Mouse (Mus musculus): ENCODE results near the gene Atp6v0c. TPM values are rescaled to one million over a fixed set of nuclear protein-coding genes. Genes with fewer than 3 reads are reported as not detected.
A peak's percentile ranks its signal among the peaks of the same experiment; 100 is the strongest.

The Atp6v0c gene
- polyA plus RNA-seq, 1 experiment, result 65.8 TPM

DNA sequence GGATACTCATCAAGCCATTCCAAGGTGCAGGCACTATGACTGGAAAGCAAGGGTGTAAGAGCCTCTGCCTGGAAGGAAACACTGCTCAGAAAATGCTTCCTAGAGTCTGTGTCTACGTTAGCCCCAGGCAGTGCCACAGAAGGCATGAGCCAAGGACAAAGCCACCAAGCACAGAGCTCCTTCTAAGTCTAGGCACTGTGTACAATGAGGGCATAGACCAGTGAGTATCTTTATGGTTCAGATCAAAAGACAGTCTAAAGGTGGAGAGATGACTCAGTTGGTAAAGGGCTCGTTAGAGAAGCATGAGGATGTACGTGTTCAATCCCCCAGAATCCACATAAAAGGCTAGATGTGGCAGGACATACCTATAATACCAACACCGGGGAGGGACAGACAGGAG, 31.6 kb upstream of the Atp6v0c start:
- Histone ChIP-seq H3K36me3 (ENCODE audit: control insufficient read depth) (peaks cover 78% of the 10 kb centered on the region), H3K9me3 (ENCODE audit: control insufficient read depth, low read length) (no peaks in the 10 kb centered on the region), H3K27me3 (ENCODE audit: control insufficient read depth) (no peaks in the 10 kb centered on the region), H3K4me3 (replicated peaks) (peak overlapping the region; percentile 78), H3K4me1 (ENCODE audit: control insufficient read depth) (peaks cover 100% of the 10 kb centered on the region)
- TF ChIP-seq GATA1 (IDR thresholded peaks at IDR 0.05; ENCODE audit: low read length) (no peak), TAL1 (IDR thresholded peaks at IDR 0.05; ENCODE audit: low read length) (no peak)

DNA sequence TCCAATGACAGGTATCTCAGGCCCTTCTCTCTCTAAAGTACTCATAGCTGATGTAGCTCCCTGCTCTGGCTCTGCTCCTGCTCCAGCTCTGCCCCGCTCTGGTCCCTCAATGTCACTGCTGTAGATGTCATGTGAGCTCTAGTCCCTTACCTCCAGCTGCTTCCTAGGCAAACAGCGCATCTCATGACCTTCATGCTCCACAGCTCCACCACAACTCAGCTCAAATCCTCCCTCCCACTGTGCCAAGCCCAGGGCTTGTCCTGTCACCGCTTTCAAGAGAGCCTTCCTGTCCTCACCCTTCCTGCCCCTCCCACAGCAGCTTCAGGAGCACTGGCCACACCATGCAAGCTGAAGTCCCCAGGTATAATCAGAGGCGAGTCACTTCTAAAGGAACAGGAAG, 30.2 kb upstream of the Atp6v0c start:
- no peaks in the 10 kb centered on the region for H3K27me3 ChIP-seq (ENCODE audit: control insufficient read depth)
- peaks cover 100% of the 10 kb centered on the region for H3K4me1 ChIP-seq (ENCODE audit: control insufficient read depth)
- TF ChIP-seq TAL1 (IDR thresholded peaks at IDR 0.05; ENCODE audit: low read length), result no peak
- no peak for TF ChIP-seq GATA1 (IDR thresholded peaks at IDR 0.05; ENCODE audit: low read length)
- no peaks in the 10 kb centered on the region for H3K9me3 ChIP-seq (ENCODE audit: control insufficient read depth, low read length)
- H3K36me3 ChIP-seq (ENCODE audit: control insufficient read depth), result peaks cover 89% of the 10 kb centered on the region
- H3K4me3 ChIP-seq (replicated peaks), result peak overlapping the region; percentile 58

DNA sequence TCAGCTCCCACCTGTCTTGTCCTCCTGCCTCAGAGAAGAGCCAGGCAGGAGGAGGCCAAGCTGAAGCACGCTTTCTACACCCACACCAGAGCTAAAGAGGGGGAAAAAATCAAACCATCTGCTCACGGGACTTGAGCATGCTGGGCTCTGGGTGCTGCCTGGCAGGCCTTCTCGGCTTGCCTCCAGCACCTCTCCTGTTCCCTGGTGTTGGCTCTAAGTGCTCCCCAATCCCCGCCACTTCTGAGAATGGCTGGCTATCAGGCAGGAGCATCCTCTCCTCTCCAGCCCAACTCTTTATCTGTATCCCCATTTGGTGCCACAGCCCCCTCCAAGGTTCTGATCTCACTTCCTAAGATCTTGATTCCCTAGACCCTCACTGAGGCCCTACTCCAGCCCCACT, 29.8 kb upstream of the Atp6v0c start:
- Histone ChIP-seq H3K27me3 (ENCODE audit: control insufficient read depth) (no peaks in the 10 kb centered on the region), H3K4me1 (ENCODE audit: control insufficient read depth) (peaks cover 100% of the 10 kb centered on the region), H3K36me3 (ENCODE audit: control insufficient read depth) (peaks cover 89% of the 10 kb centered on the region), H3K9me3 (ENCODE audit: control insufficient read depth, low read length) (no peaks in the 10 kb centered on the region), H3K4me3 (replicated peaks) (peak overlapping the region; percentile 58)
- TF ChIP-seq GATA1 (IDR thresholded peaks at IDR 0.05; ENCODE audit: low read length), result peak; percentile 61
- peak; percentile 51; the same call in 2 of the 3 replicates for TF ChIP-seq TAL1 (IDR thresholded peaks at IDR 0.05; ENCODE audit: low read length)

DNA sequence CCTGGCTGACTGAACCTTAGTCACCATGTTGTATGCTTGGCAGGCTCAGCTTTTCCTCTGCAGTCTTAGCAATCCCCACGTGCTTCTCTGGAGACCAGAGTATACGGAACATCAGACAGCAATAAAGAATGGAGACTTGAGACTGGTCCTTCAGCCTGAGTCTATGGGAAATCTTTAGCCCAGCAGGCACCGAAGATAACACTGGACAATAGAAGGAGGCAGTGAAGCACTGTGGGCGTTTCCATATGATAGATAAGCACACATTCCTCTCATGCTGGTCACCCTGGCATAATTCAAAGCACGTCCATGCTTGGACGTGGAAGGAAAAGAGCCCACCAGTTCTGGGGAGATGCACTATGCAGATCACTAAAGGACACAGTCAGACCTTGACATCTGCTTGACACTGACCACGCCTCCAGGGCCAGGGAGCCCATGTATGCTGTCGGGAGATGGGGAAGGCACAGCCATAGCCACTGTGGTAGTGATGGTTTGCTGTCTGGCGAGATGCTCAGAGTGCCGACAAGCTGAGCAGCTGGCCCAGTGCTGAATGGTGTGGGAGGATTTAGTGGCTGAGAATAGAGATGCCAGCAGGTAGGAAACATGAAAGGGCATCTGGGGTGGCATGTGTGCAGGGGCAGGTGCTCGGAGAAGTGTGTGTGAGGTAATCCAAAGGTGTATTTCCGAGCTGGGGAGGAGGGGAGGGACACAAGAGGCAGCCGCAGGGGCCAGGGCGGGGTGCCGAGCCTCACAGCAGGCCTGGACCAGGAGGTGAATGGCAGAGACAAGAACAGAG, 27.7 kb upstream of the Atp6v0c start:
- TF ChIP-seq TAL1 (IDR thresholded peaks at IDR 0.05; ENCODE audit: low read length), result peak; percentile 32; the same call in 1 of the 3 replicates
- peak; percentile 66 for TF ChIP-seq GATA1 (IDR thresholded peaks at IDR 0.05; ENCODE audit: low read length)
- peak overlapping the region; percentile 58 for H3K4me3 ChIP-seq (replicated peaks)

DNA sequence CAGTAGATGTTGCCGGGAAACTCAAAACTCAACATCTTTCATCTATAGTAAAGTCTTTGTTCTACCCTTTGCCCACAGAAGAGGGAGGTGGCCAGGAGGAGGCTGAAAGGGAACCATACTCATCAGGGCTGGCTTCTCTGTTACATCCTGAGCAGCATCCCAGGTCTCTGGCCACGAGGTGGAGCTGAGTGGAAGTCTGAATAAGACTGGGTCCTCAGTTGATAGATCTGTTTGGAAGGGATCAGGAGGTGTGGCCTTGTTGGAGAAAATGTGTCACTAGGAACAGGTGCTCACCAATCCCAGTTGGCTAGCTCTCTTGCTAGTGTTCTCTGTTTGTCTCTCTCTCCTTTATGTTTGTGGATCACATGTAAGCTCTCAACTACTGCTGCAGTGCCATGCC, 25.8 kb upstream of the Atp6v0c start:
- TF ChIP-seq TAL1 (IDR thresholded peaks at IDR 0.05; ENCODE audit: low read length) (no peak), GATA1 (IDR thresholded peaks at IDR 0.05; ENCODE audit: low read length) (no peak)
- H3K4me3 ChIP-seq (replicated peaks), result no peak overlapping the region
- peaks cover 93% of the 10 kb centered on the region for H3K36me3 ChIP-seq (ENCODE audit: control insufficient read depth)
- no peaks in the 10 kb centered on the region for H3K9me3 ChIP-seq (ENCODE audit: control insufficient read depth, low read length)
- H3K27me3 ChIP-seq (ENCODE audit: control insufficient read depth), result no peaks in the 10 kb centered on the region
- H3K4me1 ChIP-seq (ENCODE audit: control insufficient read depth), result peaks cover 96% of the 10 kb centered on the region

More for the DNA sequence above, 27.7 kb upstream of the Atp6v0c start:
- Histone ChIP-seq H3K4me1 (ENCODE audit: control insufficient read depth) (peaks cover 100% of the 10 kb centered on the region), H3K27me3 (ENCODE audit: control insufficient read depth) (no peaks in the 10 kb centered on the region), H3K9me3 (ENCODE audit: control insufficient read depth, low read length) (no peaks in the 10 kb centered on the region), H3K36me3 (ENCODE audit: control insufficient read depth) (peaks cover 97% of the 10 kb centered on the region)

DNA sequence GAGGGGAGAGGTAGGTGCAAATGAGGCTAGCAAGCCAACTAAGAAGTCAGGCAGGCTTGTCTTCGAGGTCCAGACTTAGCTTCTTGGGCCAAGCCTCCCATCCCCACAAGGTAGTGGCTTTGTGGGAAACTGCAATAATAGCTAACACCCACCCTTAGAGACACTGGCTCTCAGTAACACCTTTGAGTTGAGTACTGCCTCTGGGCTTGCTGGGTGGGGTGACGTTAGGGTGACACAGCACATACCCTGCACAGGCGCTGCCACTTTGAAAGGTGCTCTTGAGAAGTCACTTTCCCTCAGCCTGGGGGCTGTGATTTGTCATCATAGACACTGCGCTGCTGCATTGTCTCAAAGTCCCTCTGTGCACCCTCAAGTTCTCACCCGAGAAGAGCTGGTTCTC, 24.3 kb upstream of the Atp6v0c start:
- peaks cover 85% of the 10 kb centered on the region for H3K4me1 ChIP-seq (ENCODE audit: control insufficient read depth)
- H3K27me3 ChIP-seq (ENCODE audit: control insufficient read depth), result no peaks in the 10 kb centered on the region
- peaks cover 94% of the 10 kb centered on the region for H3K36me3 ChIP-seq (ENCODE audit: control insufficient read depth)
- TF ChIP-seq TAL1 (IDR thresholded peaks at IDR 0.05; ENCODE audit: low read length) (no peak), GATA1 (IDR thresholded peaks at IDR 0.05; ENCODE audit: low read length) (no peak)
- H3K9me3 ChIP-seq (ENCODE audit: control insufficient read depth, low read length), result no peaks in the 10 kb centered on the region
- H3K4me3 ChIP-seq (replicated peaks), result peak overlapping the region; percentile 29

DNA sequence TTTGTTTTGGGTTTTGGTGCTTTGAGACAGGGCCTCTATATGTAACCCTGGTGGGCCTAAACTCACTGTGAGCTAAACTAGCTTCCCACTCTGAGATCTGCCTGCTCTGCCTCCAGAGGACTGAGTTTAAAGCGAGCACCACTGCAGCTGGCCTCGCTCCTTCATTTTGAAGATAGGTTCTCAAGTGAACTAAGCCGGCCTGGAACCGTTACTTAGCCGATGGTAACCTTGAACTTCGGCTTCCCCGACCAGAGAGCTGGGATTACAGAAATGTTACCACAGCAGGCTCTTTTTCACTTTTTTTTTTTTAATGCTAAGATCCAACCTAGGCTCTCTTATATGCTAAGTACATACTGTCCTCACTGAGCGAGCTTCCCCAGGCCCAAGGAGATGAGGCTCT, 23.8 kb upstream of the Atp6v0c start:
- Histone ChIP-seq H3K9me3 (ENCODE audit: control insufficient read depth, low read length) (no peaks in the 10 kb centered on the region), H3K27me3 (ENCODE audit: control insufficient read depth) (no peaks in the 10 kb centered on the region), H3K4me3 (replicated peaks) (peak overlapping the region; percentile 29), H3K4me1 (ENCODE audit: control insufficient read depth) (peaks cover 80% of the 10 kb centered on the region), H3K36me3 (ENCODE audit: control insufficient read depth) (peaks cover 94% of the 10 kb centered on the region)
- TF ChIP-seq GATA1 (IDR thresholded peaks at IDR 0.05; ENCODE audit: low read length) (no peak), TAL1 (IDR thresholded peaks at IDR 0.05; ENCODE audit: low read length) (no peak)

DNA sequence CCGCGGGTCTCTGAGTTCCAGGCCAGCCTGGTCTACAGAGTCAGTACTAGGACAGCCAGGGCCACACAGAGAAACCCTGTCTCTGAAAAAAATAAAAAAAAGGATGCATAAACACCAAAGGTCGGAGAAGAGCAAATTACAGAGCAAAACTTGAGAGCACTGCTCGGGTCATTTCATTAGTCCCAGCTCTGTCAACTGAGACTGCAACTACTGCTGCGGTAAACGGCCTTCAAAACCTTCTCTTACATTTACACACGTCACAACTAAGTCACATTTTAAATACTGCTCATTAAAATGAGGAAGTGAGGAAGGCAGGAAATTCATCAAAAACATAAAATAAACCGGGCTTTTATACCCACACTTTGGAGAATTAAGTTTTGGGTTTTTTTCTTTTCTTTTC, 23.3 kb upstream of the Atp6v0c start:
- Histone ChIP-seq H3K4me3 (replicated peaks) (no peak overlapping the region), H3K27me3 (ENCODE audit: control insufficient read depth) (no peaks in the 10 kb centered on the region), H3K4me1 (ENCODE audit: control insufficient read depth) (peaks cover 77% of the 10 kb centered on the region), H3K9me3 (ENCODE audit: control insufficient read depth, low read length) (no peaks in the 10 kb centered on the region), H3K36me3 (ENCODE audit: control insufficient read depth) (peaks cover 94% of the 10 kb centered on the region)
- TF ChIP-seq TAL1 (IDR thresholded peaks at IDR 0.05; ENCODE audit: low read length) (no peak), GATA1 (IDR thresholded peaks at IDR 0.05; ENCODE audit: low read length) (no peak)

DNA sequence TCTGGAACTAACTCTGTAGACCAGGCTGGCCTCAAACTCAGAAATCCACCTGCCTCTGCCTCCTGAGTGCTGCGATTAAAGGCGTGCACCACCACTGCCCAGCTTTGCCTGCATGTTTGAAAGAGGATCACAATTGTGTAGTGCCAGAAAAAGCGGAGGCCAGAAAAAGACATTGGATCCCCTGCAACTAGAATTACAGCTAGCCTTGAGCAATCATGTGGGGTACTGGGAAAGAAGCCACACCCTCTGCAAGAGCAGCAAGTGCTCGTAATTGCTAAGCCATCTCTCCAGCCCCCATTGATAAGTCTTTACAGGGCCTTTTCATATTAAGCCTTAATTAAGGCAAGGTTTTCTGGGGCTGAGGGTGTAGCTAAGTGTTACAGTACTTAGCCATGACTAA, 22.0 kb upstream of the Atp6v0c start:
- no peaks in the 10 kb centered on the region for H3K27me3 ChIP-seq (ENCODE audit: control insufficient read depth)
- no peaks in the 10 kb centered on the region for H3K9me3 ChIP-seq (ENCODE audit: control insufficient read depth, low read length)
- peaks cover 64% of the 10 kb centered on the region for H3K4me1 ChIP-seq (ENCODE audit: control insufficient read depth)
- no peak overlapping the region for H3K4me3 ChIP-seq (replicated peaks)
- peaks cover 90% of the 10 kb centered on the region for H3K36me3 ChIP-seq (ENCODE audit: control insufficient read depth)
- no peak for TF ChIP-seq GATA1 (IDR thresholded peaks at IDR 0.05; ENCODE audit: low read length)
- no peak for TF ChIP-seq TAL1 (IDR thresholded peaks at IDR 0.05; ENCODE audit: low read length)

Data from erythroblast, embryonic 14.5 days (primary cell).